Mouse (Mus musculus) lung, embryonic 15.5 days (tissue): ENCODE results near the gene Slc25a22. TPM values are rescaled to one million over a fixed set of nuclear protein-coding genes. Genes with fewer than 3 reads are reported as not detected.
A peak's percentile ranks its signal among the peaks of the same experiment; 100 is the strongest.
"Not testable (repeated sequence)": the region's sequence is repeated elsewhere in the genome, so short reads cannot be mapped to it uniquely, and the experiment has no call there.

Source experiments
- ATAC-seq: fragments of 200-750 bp; cut with Nextera tagmentation; 2 replicates; pipeline ENCODE4 v1.8.0; 2017; ENCODE audit warnings: moderate number of reproducible peaks, borderline replicate concordance; ENCODE audit not compliant: low FRiP score, low TSS enrichment; ENCODE audit errors: extremely low read depth
- H3K27ac ChIP-seq: fragments of 300-500 bp; sonication (generic); 2 replicates; pipeline ENCODE4 v1.5.1; 2015; ENCODE audit warnings: moderate library complexity, mild to moderate bottlenecking, inconsistent platforms
- H3K27me3 ChIP-seq: fragments of 300-500 bp; sonication (generic); 2 replicates; pipeline ENCODE4 v1.6.1; 2015; ENCODE audit warnings: inconsistent platforms
- H3K36me3 ChIP-seq: fragments of 300-500 bp; sonication (generic); 2 replicates; pipeline ENCODE4 v1.6.1; 2015; ENCODE audit warnings: inconsistent platforms
- H3K4me1 ChIP-seq: fragments of 300-500 bp; sonication (generic); 2 replicates; pipeline ENCODE4 v1.6.1; 2015; ENCODE audit warnings: inconsistent platforms
- H3K4me2 ChIP-seq: fragments of 300-500 bp; sonication (generic); 2 replicates; pipeline ENCODE4 v1.6.1; 2015; ENCODE audit warnings: inconsistent platforms, mild to moderate bottlenecking, moderate library complexity
- H3K4me3 ChIP-seq: fragments of 300-500 bp; sonication (generic); 2 replicates; pipeline ENCODE4 v1.5.1; 2015; ENCODE audit warnings: mild to moderate bottlenecking, inconsistent platforms
- H3K9ac ChIP-seq: fragments of 300-500 bp; sonication (generic); 2 replicates; pipeline ENCODE4 v1.6.1; 2015; ENCODE audit warnings: inconsistent platforms
- H3K9me3 ChIP-seq: fragments of 300-500 bp; sonication (generic); 2 replicates; pipeline ENCODE4 v1.6.1; 2016; ENCODE audit warnings: inconsistent platforms
- WGBS: fragments of 180-500 bp; shearing (Covaris S2); methylation state at CpG from one replicate; pipeline ENCODE4 v1.1.7; 2015; 5-methylcytosine and 5-hydroxymethylcytosine counted together
- polyA plus RNA-seq: library from polyadenylated mRNA; unstranded; fragments of >200 nt; fragmentation: Nextera tagmentation; extraction: Ambion mirVana; gene quantifications from 2 replicates; pipeline ENCODE4 v1.2.1, GENCODE M21; 2015

The Slc25a22 gene
- polyA plus RNA-seq, 1 experiment from 2014 or later, result 25.1 TPM

DNA sequence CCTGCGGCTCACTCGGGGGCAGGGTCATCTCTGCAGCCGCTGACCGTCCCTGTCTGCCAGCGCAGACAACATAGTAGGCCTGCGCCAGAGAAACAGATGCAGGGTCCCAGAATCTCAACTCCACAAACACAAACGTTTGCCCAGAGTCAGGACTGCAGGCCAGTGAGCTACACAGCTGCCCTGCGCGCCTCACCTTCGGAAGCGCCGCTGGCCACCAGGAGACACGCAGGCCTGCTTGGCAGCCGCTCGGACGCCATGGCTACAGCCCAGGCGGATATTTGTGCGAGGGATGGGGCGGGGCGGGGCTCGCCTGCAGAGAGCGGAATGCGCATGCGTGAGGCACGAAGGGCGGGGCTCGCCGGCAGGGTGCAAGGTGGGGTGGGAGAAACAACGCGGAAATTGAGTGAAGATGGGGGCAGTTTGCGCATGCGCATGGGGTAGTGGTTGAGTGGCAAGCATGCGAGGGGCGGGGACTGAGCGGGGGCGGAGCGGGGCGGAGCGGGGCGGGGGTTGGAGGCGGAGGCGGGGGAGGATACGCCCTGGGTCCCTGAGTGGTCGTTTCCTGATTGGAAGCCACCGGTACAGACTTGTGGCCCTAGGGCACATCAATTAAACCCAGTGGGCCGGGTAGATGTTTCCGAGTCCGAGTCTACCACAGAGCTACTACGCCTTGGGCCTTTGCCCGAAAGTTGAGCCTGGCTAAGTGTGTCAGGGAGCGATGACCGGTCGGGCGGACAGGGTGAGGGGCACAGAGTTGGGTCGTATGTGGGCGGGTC, 23.7 kb downstream of the Slc25a22 start, which contains the start of gene Gatd1:
Gene Gatd1 (minus strand): TSS at position 328 of the 776 bp plus-strand sequence.
- peak; percentile 92 for ATAC-seq
- H3K4me2 ChIP-seq, result peak within 1 kb of the TSS; percentile 87
- H3K27me3 ChIP-seq, result no peaks in the 10 kb centered on the region

DNA sequence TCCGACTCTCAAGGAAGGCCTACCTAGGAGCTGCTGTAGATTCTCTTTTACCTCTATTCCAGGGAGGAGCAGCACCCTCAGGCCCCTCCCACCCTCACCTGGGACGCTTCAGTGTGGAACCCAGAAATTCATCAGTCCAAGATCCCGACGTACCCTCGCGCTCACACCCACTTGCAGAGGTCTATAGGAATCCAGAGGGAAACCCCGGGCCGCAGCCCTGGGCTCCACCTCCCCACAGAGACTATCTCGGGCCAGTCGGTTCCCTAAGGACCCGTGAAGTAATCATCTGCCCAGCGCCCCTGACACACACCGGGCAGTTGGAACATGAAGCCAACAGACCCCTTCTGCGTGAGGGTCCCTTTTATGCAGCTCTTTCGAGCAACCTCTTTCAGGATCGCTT, 24.4 kb downstream of the Slc25a22 start:
- H3K4me3 ChIP-seq, result peak overlapping the region; percentile 85
- ATAC-seq, result peak; percentile 7; the same call in 1 of the 2 replicates
- H3K27ac ChIP-seq, result peak overlapping the region; percentile 77
- H3K4me1 ChIP-seq, result peaks cover 22% of the 10 kb centered on the region
- no peaks in the 10 kb centered on the region for H3K9me3 ChIP-seq
- peak overlapping the region; percentile 87 for H3K4me2 ChIP-seq
- 2% methylated on average over 16 of the region's 16 CpGs for WGBS
- H3K36me3 ChIP-seq, result peaks cover 21% of the 10 kb centered on the region
- H3K27me3 ChIP-seq, result no peaks in the 10 kb centered on the region
- H3K9ac ChIP-seq, result peak overlapping the region; percentile 89

More for the DNA sequence above, 23.7 kb downstream of the Slc25a22 start, which contains the start of gene Gatd1:
- Histone ChIP-seq H3K9me3 (no peaks in the 10 kb centered on the region), H3K4me1 (peaks cover 19% of the 10 kb centered on the region), H3K4me3 (peak within 1 kb of the TSS; percentile 85), H3K9ac (peak within 1 kb of the TSS; percentile 89), H3K36me3 (peaks cover 16% of the 10 kb centered on the region), H3K27ac (peak within 1 kb of the TSS; percentile 77)
- WGBS, result under 1% methylated on average over 56 of the region's 56 CpGs

DNA sequence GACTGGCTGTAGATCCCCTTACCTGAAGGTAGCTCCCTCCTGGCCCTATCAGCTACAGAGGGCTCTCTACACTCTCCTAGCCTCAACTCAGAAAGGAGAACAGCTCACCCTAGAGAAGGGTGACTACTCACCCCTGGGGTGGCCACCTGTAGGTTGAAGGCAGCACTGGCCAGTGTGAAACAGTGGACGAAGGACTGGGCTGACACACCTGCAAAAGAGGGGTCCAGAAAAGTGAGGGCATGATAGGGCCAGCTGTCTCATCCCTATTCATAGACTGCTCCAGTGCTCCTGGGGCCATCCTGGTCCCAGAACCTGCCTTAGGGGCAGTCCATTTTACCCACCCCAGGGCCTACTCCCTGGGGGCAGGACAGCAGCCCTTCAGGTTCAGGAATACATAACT, 26.0 kb downstream of the Slc25a22 start:
- no peak overlapping the region for H3K9ac ChIP-seq
- H3K4me2 ChIP-seq, result no peak overlapping the region
- no peaks in the 10 kb centered on the region for H3K9me3 ChIP-seq
- no peak overlapping the region for H3K4me3 ChIP-seq
- no peak overlapping the region for H3K27ac ChIP-seq
- no peaks in the 10 kb centered on the region for H3K27me3 ChIP-seq
- H3K4me1 ChIP-seq, result peaks cover 22% of the 10 kb centered on the region
- H3K36me3 ChIP-seq, result peaks cover 27% of the 10 kb centered on the region
- no peak for ATAC-seq
- WGBS, result 100% methylated on average over 1 of the region's 1 CpGs

DNA sequence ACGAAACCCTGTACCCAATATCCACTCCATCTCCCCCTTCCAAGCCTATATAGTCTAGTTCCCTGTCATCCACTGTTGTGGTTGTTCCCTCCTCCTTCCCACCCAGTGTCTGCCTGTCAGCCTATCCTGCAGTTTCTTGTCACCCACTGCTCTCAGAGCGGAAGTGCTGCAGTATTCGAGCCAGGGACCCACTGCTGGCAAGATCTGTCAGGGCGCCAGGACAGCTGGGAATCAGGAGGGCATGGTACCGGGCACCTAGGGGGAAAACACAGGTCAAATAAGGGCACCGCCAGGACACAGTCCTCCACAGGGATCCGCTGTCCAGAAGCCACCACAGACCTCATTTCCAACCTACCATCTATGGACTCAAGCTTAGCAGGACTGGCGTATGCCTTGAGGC, 27.1 kb downstream of the Slc25a22 start:
- Histone ChIP-seq H3K9ac (no peak overlapping the region), H3K27me3 (no peaks in the 10 kb centered on the region), H3K27ac (no peak overlapping the region), H3K9me3 (no peaks in the 10 kb centered on the region), H3K4me2 (no peak overlapping the region), H3K4me1 (peaks cover 22% of the 10 kb centered on the region), H3K36me3 (peaks cover 27% of the 10 kb centered on the region), H3K4me3 (no peak overlapping the region)
- WGBS, result 82% methylated on average over 8 of the region's 8 CpGs
- ATAC-seq, result no peak

DNA sequence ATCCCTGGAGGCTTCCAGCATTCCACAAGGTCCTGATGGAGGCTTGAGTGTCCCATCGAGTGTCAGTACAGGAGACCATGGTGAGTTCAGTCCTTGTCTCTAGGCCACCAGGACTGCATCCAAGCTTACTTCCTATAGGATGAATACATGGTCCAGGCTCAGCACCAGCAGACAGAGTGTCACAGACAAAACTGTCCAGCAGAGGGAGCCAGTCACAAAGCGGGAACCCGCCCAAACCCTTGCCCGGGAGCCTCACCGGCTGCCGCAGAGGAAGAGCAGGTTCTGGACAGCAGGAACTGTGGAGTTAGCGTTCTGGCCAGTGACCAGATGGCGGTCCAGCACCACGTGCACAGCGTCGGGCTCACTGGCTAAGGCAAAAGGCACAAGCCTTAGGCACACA, 28.9 kb downstream of the Slc25a22 start:
- Histone ChIP-seq H3K4me3 (no peak overlapping the region), H3K9ac (no peak overlapping the region), H3K9me3 (no peaks in the 10 kb centered on the region), H3K36me3 (peaks cover 27% of the 10 kb centered on the region), H3K4me2 (no peak overlapping the region), H3K27me3 (no peaks in the 10 kb centered on the region), H3K4me1 (peaks cover 15% of the 10 kb centered on the region), H3K27ac (no peak overlapping the region)
- ATAC-seq, result peak; percentile 59; the same call in 1 of the 2 replicates
- 13% methylated on average over 11 of the region's 11 CpGs for WGBS

DNA sequence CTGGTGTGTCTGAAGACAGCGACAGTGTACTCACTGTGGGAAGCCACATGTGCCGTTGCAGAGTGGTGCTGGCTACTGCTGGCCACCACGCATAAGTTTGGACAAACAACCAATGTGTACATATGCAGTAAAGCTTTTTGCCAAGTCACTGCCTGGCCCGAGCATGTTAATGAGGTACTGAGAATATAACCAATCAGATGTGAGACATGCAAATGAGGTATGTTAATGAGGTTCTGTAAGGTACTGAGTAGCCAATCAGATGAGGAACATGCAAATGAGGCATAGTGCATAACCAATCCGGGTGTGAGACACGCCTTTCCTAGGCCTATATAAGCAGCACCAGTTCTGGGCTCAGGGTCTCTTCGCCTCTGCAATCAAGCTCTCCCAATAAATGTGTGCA, 30.0 kb downstream of the Slc25a22 start:
- not testable (repeated sequence) for H3K4me3 ChIP-seq, H3K9me3 ChIP-seq, ATAC-seq, H3K9ac ChIP-seq, H3K4me1 ChIP-seq, H3K4me2 ChIP-seq, H3K27ac ChIP-seq, H3K27me3 ChIP-seq
- H3K36me3 ChIP-seq, result peaks cover 35% of the 10 kb centered on the region
- WGBS, result 94% methylated on average over 7 of the region's 7 CpGs

DNA sequence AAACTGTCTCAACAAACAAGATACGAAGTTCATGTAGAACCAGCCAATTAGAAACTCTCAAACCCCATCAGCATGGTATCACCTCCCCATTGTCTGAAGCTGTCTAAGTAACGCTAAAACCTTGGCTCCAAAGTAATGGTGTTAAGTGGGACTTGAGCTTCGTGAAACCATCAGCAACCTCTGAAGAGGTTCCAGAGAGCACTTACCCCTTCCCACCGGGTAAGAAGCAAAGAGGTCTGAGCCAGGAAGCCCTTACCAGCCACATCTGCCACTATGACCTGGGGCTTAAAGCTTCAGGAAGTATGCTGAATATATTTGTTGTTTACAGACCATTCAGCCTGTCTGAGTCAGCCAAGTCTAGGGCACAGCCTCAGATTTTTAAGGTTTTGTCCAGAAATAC, 32.2 kb downstream of the Slc25a22 start:
- Histone ChIP-seq H3K4me1 (peaks cover 7% of the 10 kb centered on the region; the same call in 1 of the 2 replicates), H3K9ac (no peak overlapping the region), H3K4me3 (no peak overlapping the region), H3K36me3 (peaks cover 49% of the 10 kb centered on the region), H3K27me3 (no peaks in the 10 kb centered on the region), H3K4me2 (no peak overlapping the region), H3K27ac (no peak overlapping the region), H3K9me3 (no peaks in the 10 kb centered on the region)
- WGBS, result 56% methylated on average over 4 of the region's 4 CpGs
- ATAC-seq, result no peak

DNA sequence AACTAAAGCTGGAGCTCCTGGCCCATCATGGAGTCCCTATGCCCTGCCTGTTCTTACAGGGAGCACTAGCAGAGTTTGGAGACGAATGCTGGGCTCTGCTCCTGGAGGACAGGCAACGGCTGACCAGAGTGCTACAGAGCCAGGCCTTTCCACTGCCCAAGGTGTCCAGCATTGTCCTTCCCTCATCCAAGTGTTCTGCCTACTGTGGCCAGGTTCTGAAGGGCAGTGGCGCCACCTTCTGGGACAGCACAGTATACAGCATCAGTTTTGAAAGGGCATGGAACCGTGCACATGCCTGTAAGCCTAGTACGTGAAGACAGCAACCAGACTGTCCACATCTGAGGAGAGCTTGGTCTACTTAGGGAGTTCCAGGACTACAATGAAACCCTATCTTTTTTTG, 34.4 kb downstream of the Slc25a22 start:
- no peak overlapping the region for H3K27ac ChIP-seq
- ATAC-seq, result no peak
- 52% methylated on average over 5 of the region's 5 CpGs for WGBS
- H3K4me2 ChIP-seq, result no peak overlapping the region
- no peaks in the 10 kb centered on the region for H3K27me3 ChIP-seq
- no peaks in the 10 kb centered on the region for H3K4me1 ChIP-seq
- no peak overlapping the region for H3K4me3 ChIP-seq
- no peak overlapping the region for H3K9ac ChIP-seq
- H3K9me3 ChIP-seq, result no peaks in the 10 kb centered on the region
- H3K36me3 ChIP-seq, result peaks cover 48% of the 10 kb centered on the region

DNA sequence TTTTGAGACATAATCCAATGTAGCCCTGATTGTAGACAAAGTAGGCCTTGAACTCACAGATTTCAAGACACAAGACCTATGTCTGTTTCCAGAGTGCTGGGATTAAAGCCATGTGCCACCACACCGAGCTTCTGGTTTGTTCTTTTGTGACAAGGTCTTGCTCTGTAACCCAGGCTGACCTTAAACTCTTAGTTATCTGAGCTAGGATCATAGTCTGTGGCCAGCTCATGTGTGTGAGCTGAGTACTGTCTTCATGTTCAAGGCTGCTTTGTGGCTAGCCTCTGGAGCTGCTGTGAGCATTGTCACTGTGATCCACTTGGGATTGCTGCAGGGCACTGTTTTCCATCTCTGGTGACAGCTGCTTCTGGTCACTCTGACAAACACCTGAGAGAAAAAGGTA, 42.3 kb downstream of the Slc25a22 start:
- H3K9ac ChIP-seq, result no peak overlapping the region
- H3K4me1 ChIP-seq, result peaks cover 16% of the 10 kb centered on the region
- H3K4me2 ChIP-seq, result no peak overlapping the region
- no peaks in the 10 kb centered on the region for H3K27me3 ChIP-seq
- no peak overlapping the region for H3K4me3 ChIP-seq
- no peak for ATAC-seq
- WGBS, result 69% methylated on average over 1 of the region's 1 CpGs
- H3K9me3 ChIP-seq, result no peaks in the 10 kb centered on the region
- peaks cover 26% of the 10 kb centered on the region; the same call in 1 of the 2 replicates for H3K36me3 ChIP-seq
- no peak overlapping the region for H3K27ac ChIP-seq

DNA sequence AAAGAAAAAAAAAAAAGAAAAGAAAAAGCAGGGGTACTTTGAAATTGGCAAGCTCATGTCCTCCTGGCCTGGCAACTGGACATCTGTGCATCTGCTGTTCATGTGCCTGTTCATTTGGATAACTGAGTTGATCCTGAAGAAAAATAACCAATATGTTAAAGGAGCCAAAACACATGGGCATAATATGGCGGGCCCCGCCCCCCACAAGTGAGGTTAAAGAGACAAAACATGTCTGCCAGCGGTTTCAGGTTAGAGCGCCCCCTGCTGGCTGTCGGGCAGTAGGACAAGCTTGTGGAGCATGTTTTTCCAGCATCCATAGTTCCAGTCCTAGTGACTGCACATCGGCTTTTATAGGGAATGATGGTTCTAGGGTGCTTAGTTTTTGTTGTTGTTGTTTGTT, 42.9 kb downstream of the Slc25a22 start:
- Histone ChIP-seq H3K9ac (no peak overlapping the region), H3K9me3 (no peaks in the 10 kb centered on the region), H3K4me3 (no peak overlapping the region), H3K27ac (no peak overlapping the region), H3K27me3 (no peaks in the 10 kb centered on the region), H3K36me3 (peaks cover 20% of the 10 kb centered on the region; the same call in 1 of the 2 replicates), H3K4me1 (peaks cover 16% of the 10 kb centered on the region), H3K4me2 (no peak overlapping the region)
- no peak for ATAC-seq
- WGBS, result 19% methylated on average over 6 of the region's 6 CpGs

DNA sequence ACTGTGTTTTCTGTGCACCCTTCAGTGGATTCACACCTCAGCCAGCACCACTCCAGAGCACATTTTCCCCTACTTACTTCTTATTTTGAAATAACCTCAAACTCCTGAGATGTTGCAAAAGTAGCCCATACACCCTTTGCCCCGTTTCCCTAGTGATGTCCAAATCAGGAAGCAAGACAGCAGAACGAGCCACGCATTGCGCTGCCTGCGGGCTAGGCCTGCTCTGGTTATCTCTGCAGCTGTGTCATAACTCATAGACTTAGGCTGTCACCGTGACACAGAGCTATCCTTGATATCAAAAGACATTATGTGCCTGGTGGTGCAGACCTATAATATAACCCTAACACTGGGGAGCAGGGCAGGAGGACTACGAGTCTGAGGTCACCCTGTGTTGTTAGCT, 43.5 kb downstream of the Slc25a22 start:
- peaks cover 19% of the 10 kb centered on the region; the same call in 1 of the 2 replicates for H3K36me3 ChIP-seq
- WGBS, result 79% methylated on average over 7 of the region's 7 CpGs
- H3K4me3 ChIP-seq, result no peak overlapping the region
- H3K4me2 ChIP-seq, result no peak overlapping the region
- no peak overlapping the region for H3K27ac ChIP-seq
- H3K27me3 ChIP-seq, result no peaks in the 10 kb centered on the region
- ATAC-seq, result no peak
- peaks cover 16% of the 10 kb centered on the region for H3K4me1 ChIP-seq
- no peak overlapping the region for H3K9ac ChIP-seq
- H3K9me3 ChIP-seq, result no peaks in the 10 kb centered on the region

DNA sequence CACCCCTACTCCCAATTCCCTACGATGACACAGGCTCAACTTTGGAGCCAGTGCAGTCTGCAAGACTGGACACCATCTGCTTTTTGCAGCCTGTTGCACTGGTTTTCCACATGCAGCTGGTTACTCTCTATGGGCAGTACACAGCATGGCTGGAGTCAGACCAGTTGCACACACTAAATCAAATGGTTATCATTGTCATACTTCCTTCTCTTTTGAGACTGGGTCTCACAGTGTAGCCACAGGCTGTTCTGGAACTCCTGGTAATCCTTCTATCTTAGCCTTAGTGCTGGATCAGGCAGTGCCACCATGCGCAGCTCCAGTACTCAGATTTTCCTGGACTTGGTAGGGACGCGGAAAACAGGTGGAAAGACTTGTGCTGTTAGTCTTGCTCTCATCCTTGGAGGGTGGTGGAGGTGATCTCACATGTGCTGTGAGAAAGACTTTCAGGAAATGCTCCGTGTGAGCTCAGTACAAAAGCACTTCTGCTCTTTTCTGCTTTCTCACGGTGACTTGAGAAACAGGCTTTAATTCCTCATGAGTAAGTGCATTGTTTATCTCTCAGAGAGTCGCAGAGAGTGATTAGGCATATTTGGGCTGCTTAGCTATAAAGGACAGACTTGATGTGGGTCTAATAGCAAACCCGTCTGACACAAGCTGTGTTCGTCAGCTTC, 45.0 kb downstream of the Slc25a22 start:
- H3K9me3 ChIP-seq, result no peaks in the 10 kb centered on the region
- peak overlapping the region; percentile 96 for H3K4me2 ChIP-seq
- ATAC-seq, result no peak
- peaks cover 16% of the 10 kb centered on the region for H3K4me1 ChIP-seq
- 29% methylated on average over 9 of the region's 9 CpGs for WGBS
- peak overlapping the region; percentile 75 for H3K9ac ChIP-seq
- H3K27ac ChIP-seq, result 0 out of 2 replicates have a peak overlapping the region, but pooled peaks have one; percentile 29
- peak overlapping the region; percentile 79 for H3K4me3 ChIP-seq
- H3K27me3 ChIP-seq, result no peaks in the 10 kb centered on the region
- peaks cover 10% of the 10 kb centered on the region; the same call in 1 of the 2 replicates for H3K36me3 ChIP-seq
